Mouse (Mus musculus) bone marrow macrophage, adult 2 months (primary cell): Measurements from ENCODE around the gene Copg1. TPM values are rescaled to one million over a fixed set of nuclear protein-coding genes. Genes with fewer than 3 reads are reported as not detected.

Experiments
- H3K27ac ChIP-seq: 2 replicates; pipeline ENCODE4 v1.5.1; 2012; ENCODE audit warnings: low read depth, low read length; ENCODE audit not compliant: insufficient read depth
- H3K4me1 ChIP-seq: 2 replicates; pipeline ENCODE4 v1.6.1; 2012; ENCODE audit warnings: low read length; ENCODE audit not compliant: control insufficient read depth, insufficient read depth
- H3K4me3 ChIP-seq: 2 replicates; pipeline ENCODE4 v1.5.1; 2012; ENCODE audit warnings: mild to moderate bottlenecking, low read length, moderate library complexity; ENCODE audit not compliant: insufficient read depth
- CTCF ChIP-seq: IDR thresholded peaks from 2 replicates; pipeline ENCODE4 v1.5.1; 2012; ENCODE audit warnings: low read depth, mild to moderate bottlenecking, low read length, moderate library complexity
- POLR2A ChIP-seq: IDR thresholded peaks from 2 replicates; pipeline ENCODE4 v1.6.1; 2012; ENCODE audit warnings: mild to moderate bottlenecking, low read depth, low read length, borderline replicate concordance
- polyA plus RNA-seq: library from polyadenylated mRNA; stranded (reverse); fragments of >200 nt; gene quantifications from 2 replicates; pipeline ENCODE4 v1.2.4, GENCODE M21; 2012; ENCODE audit not compliant: missing spikeins, insufficient read depth, insufficient read length

Copg1 gene
- polyA plus RNA-seq, 1 experiment = 49.5 TPM

DNA sequence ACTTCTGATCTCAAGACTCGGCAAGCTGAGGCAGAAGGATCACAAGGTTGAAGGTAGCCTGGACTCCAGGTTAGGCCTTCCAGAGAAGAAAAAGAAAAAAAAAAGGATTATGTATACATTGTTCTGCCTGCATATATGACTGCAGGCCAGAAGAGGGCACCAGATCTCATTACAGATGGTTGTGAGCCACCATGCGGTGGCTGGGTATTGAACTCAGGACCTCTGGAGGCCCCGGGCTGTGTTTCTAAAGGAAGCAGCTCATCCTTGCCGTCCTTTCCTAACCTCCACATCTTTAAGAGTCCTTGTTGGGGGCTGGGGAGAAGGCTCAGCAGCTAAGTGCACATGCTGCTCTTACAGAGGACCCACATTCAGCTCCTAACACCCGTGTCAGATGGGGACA is 19.0 kb downstream of the Copg1 start:
- Histone ChIP-seq H3K27ac (no peak overlapping the region), H3K4me1 (no peaks in the 10 kb centered on the region), H3K4me3 (no peak overlapping the region)
- TF ChIP-seq CTCF = peak; percentile 31; the same call in 1 of the 2 replicates
- no peak for TF ChIP-seq POLR2A

GRCm38 (mm10) chr6:87909181-87909580 is 21.6 kb downstream of the Copg1 start:
- TF ChIP-seq POLR2A = no peak
- TF ChIP-seq CTCF = no peak
- Histone ChIP-seq H3K4me1 (no peaks in the 10 kb centered on the region; the same call in 1 of the 2 replicates), H3K27ac (no peak overlapping the region), H3K4me3 (no peak overlapping the region)

DNA sequence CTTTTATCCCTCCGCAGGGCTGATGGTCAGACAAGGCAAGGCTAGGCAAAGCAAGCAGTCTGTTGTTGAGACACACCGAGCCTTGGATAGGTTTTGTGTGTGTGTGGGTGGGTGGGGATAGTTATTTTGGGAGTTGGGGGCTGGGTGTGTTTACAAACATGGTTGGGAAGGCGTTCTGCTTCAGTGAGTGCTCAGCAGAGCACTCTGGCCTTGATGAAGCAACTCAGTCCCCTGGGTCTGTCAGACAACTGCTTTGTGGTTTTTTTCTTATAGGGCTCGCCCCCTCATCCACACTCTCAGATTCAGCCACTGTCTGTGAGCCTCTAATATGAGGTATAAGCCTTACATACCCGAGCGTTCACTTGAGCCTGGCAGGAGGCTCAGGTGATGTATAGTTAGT is 23.9 kb downstream of the Copg1 start:
- Histone ChIP-seq H3K27ac (no peak overlapping the region), H3K4me3 (no peak overlapping the region), H3K4me1 (peaks cover 15% of the 10 kb centered on the region)
- TF ChIP-seq CTCF (no peak), POLR2A (no peak)

DNA sequence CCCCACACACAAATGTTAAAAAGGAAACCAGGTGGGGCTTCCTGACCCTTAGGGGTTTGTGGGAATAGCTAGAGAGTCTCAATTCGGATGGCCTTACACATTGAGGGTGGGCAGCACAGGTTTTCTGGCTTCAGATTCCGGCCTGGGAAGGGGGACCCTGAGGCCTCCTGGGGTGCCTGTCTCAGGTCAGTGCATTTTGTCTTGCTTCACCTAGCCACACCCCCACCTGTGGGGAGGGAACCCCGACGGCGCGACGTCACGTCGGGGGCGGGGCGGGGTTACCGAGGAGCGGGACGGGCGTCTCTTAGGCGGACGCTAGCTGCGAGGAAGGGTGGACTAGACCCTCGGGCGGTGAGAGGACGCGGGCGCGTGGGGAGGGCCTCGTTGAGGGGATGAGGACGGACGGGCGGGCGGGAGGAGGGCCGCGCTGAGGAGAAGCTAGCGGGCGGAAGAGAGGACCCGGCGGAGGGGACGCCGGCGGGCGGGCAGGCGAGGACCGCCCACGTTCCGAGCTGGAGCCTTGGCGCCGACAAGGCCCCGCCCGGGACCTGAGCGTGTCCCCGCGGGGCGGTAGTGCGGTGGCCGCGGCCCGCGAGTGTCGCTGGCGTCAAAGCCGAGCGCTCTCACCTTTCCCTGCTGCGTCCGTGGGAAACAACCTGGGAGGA is 26.2 kb downstream of the Copg1 start, which contains the start of gene Hmces:
TSS of gene Hmces (plus strand) at position 275 of the 665 bp plus-strand sequence.
- no peak within 1 kb of the TSS for H3K27ac ChIP-seq
- H3K4me3 ChIP-seq = peak within 1 kb of the TSS; percentile 92
- TF ChIP-seq CTCF (no peak), POLR2A (no peak)
- H3K4me1 ChIP-seq = peaks cover 15% of the 10 kb centered on the region

- TF ChIP-seq CTCF (no peak), POLR2A (no peak)
- Histone ChIP-seq H3K4me1 (peaks cover 15% of the 10 kb centered on the region), H3K27ac (no peak overlapping the region), H3K4me3 (peak overlapping the region; percentile 92)
These were observed 26.9 kb downstream of the Copg1 start for GRCm38 (mm10) chr6:87914326-87915102.

- no peak overlapping the region for H3K27ac ChIP-seq
- H3K4me3 ChIP-seq = no peak overlapping the region
- no peak for TF ChIP-seq CTCF
- no peak for TF ChIP-seq POLR2A
- peaks cover 15% of the 10 kb centered on the region for H3K4me1 ChIP-seq
These were observed 28.3 kb downstream of the Copg1 start for GRCm38 (mm10) chr6:87915939-87916338.

DNA sequence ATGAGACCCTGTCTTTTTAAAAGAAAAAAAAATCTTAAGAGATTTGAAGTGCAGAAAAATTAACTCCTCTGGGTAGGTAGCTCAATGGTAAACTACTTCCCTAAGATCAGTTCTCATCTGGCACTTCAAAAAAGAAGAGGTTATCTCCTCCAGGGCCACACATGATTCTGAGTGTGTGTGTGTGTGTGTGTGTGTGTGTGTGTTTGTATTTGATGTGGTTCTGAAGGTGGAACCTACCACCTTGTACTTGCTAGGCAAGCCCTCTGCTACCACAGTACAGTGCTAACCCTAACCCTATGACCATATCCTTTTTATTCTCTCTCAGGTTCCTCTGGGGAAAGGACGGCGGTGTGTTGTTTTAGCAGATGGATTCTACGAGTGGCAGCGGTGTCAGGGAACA is 33.6 kb downstream of the Copg1 start:
- H3K4me1 ChIP-seq = peaks cover 11% of the 10 kb centered on the region
- no peak for TF ChIP-seq POLR2A
- TF ChIP-seq CTCF = no peak
- H3K27ac ChIP-seq = no peak overlapping the region
- H3K4me3 ChIP-seq = no peak overlapping the region

- Histone ChIP-seq H3K4me1 (peaks cover 7% of the 10 kb centered on the region), H3K27ac (no peak overlapping the region), H3K4me3 (no peak overlapping the region)
- no peak for TF ChIP-seq POLR2A
- no peak for TF ChIP-seq CTCF
These were observed 36.0 kb downstream of the Copg1 start for GRCm38 (mm10) chr6:87923624-87924023.

DNA sequence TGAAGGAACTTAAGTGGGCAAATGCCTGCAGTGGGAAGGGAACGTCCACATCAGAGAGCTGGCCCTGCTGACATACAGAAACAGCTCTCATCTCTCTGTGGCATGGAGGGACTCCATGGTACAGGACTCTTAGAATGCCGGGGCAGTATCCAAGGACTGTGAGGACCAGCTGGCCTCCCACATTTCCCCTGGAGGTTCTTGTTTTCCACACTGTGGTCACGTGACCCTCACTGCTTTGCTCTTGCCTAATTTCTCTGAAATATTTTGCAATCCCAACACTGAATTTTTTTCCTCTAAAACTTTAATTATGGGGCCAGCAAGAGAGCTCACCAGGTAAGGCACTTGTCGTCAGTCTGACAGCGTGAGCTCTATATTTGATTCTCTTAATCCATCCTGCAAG is 47.4 kb downstream of the Copg1 start:
- TF ChIP-seq POLR2A (no peak), CTCF (no peak)
- H3K4me1 ChIP-seq = peaks cover 13% of the 10 kb centered on the region

GRCm38 (mm10) chr6:87937178-87937788 is 49.7 kb downstream of the Copg1 start:
- TF ChIP-seq CTCF = no peak
- TF ChIP-seq POLR2A = no peak
- H3K27ac ChIP-seq = no peak overlapping the region
- peaks cover 13% of the 10 kb centered on the region for H3K4me1 ChIP-seq
- H3K4me3 ChIP-seq = no peak overlapping the region

More for the DNA sequence above, 47.4 kb downstream of the Copg1 start:
- Histone ChIP-seq H3K4me3 (no peak overlapping the region), H3K27ac (no peak overlapping the region)
